Mouse (Mus musculus): ENCODE measurements around the gene Lrig2. TPM values are rescaled to one million over a fixed set of nuclear protein-coding genes. Genes with fewer than 3 reads are reported as not detected.
A peak's percentile ranks its signal among the peaks of the same experiment; 100 is the strongest.

Gene Lrig2
- total RNA-seq, 4 experiments from 2014 or later = 34.2 to 41.9 (median 36.4) TPM

DNA sequence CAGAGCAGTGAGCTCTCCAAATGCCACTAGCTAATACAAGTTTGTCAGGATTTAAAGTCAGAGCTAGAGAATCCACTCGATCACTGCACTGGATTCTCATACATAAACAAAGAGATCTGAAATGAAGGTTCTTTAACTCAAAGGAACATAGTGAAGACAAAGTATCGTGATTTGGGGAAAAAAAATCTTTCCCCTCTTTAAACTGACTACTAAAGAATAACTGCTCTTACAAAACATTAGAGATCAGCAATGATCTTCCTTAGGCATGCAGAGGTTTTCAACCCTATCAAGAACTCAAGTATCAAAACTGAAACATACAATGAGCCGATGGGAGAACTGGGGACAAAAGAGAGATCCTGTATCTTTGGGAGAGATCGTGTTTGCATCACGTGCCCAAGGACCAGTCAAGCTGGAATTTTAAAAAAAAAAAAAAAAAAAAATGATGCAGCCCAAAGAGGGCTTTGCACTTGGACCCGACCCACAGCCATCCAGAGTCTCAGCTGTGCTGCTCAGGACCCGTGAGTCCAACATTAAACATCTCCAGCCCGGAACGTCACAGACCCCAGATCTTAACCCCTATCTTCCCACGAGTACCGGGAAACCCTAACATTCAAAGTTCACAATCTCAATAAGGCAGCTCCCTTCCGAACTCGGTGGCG, 818 bp downstream of the Lrig2 start:
- no peak for DNase-seq (ENCODE audit: low spot score in 2 of 2)

GRCm38 (mm10) chr3:104501648-104502047, 10.1 kb downstream of the Lrig2 start:
- DNase-seq (ENCODE audit: low spot score in 2 of 2) = no peak

- no peak for DNase-seq (ENCODE audit: low spot score in 2 of 2)
These were observed 10.8 kb downstream of the Lrig2 start for GRCm38 (mm10) chr3:104500881-104501280.

- DNase-seq (ENCODE audit: low spot score in 2 of 2) = no peak
These were observed 15.5 kb downstream of the Lrig2 start for GRCm38 (mm10) chr3:104496176-104496575.

DNA sequence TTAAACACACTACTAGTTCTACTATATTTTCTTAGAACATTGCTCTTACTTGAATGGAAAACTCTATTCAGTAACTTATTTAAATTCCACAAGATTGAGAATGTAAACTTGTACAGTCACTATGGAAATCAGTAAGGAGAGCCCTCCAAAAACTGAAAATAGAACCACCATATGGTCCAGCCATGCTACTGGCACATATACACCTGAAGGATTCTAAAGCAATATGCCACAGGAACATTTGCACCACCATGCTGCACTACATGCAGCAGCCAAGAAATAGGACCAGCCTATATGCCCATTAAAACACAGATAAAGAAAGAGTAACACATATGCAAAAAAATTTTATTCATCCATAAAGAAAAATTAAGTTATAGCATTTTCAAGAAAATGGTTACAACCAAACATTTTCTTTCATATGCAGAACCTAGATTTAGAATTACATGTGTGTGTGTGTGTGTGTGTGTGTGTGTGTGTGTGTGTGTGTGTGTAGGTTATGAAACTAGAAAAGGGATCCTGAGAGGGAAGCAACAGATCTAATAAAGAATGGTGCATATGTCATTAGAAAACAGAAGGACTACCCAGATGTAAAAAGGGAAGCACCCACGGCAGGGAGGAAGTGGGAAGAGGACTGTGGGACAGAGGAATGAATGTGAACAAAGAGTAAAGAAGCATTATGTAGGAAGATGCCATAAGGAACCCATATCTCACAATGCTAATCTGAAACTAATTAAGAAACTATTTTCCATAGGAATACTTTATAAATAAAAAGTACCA, 30.6 kb downstream of the Lrig2 start:
- DNase-seq (ENCODE audit: low spot score in 2 of 2) = no peak

GRCm38 (mm10) chr3:104478056-104478455, 33.7 kb downstream of the Lrig2 start:
- DNase-seq (ENCODE audit: low spot score in 2 of 2) = no peak

GRCm38 (mm10) chr3:104469421-104469820, 42.3 kb downstream of the Lrig2 start:
- DNase-seq (ENCODE audit: low spot score in 2 of 2) = no peak

DNA sequence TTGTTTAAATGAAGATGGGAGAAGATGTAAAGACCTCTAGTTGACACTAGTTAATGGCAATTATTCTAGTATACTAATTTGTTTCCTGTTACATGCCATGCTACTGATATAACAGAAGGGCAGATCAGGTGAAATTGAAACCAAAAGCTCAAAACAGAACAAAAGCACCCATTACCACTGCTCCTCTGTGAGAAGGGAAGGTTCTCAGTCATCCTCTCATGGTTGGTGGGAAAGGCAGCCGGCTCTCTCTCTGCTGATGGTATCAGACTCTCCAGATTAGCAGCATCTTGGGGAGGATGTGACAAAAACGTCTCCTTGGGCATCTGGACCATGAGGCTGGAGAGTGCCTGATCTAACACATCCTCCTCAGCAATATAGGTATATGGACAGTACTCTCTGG, 50.5 kb downstream of the Lrig2 start:
- DNase-seq (ENCODE audit: low spot score in 2 of 2) = no peak

DNA sequence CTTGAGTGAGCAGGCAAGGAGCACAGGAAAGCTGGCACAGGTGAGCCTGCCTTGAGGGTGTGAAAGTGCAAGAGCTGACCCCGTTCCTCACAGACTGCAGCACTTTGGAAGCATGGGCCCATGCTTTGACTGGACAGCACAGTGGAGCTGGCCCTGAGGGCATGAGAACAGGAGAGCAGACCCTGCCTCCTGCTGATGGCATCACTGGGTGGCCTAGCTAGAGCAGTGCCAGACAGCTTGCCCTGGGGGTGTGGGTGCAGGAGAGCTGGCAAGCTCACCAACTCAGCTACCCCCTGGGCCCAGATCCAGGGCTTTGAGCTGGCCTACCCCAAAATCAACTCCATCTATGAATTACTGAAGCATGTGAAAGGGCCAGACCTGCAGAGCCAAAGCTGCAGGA, 53.1 kb downstream of the Lrig2 start:
- no peak for DNase-seq (ENCODE audit: low spot score in 2 of 2)

DNA sequence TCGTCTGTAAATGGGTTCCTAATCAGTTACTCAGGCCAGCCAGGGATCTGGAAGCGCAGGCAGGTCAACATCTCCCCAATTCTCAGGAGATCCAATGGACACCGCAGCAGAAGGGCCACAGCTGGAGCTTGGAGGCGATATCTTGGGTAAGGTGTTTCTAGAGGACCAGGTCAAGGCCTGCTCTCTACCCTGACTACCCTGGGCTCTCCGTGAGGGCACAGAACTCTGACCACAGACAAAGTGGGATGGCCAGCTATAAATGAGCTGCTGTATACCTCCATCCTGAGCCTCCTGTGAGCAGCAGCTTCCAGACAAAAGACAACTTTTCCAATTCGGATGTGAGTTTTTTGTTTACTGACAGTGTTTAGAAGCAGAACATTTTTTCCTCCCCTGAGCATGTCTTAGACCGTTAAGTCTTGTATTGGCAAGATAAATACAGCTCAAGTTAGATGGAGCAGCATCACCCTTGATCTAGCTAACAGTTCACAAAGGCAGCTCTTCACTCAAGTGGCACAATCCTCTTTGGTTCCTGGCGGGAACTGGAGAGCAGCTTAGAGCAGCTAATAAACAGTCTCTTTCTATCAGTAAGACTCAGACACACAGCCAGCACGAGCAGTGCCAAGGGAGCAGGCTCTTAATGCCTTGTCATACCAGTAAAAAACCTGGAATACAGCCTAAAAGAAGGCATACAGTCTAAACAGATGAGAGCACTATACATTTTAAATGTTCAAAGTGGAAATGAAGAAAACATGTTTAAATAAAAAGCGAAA, 56.0 kb downstream of the Lrig2 start:
- DNase-seq (ENCODE audit: low spot score in 2 of 2) = no peak

DNA sequence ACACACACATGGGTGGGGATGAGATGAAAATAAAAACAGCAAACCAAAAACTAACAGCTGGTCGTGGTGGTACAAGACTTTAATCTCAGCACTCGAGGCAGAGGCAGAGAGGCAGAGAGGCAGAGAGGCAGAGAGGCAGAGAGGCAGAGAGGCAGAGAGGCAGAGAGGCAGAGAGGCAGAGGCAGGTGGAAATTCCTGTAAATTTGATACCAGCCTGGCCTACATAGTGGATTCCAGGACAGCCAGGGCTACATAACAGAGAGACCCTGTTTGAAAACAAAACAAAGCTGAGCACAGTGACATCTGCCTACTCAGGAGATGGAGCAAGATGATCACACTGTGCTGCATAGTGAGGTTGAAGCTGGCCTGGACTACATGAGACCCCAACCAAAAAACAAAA, 64.5 kb downstream of the Lrig2 start:
- DNase-seq (ENCODE audit: low spot score in 2 of 2) = no peak

- no peak for DNase-seq (ENCODE audit: low spot score in 2 of 2)
These were observed 65.0 kb downstream of the Lrig2 start for GRCm38 (mm10) chr3:104446689-104447088.

DNA sequence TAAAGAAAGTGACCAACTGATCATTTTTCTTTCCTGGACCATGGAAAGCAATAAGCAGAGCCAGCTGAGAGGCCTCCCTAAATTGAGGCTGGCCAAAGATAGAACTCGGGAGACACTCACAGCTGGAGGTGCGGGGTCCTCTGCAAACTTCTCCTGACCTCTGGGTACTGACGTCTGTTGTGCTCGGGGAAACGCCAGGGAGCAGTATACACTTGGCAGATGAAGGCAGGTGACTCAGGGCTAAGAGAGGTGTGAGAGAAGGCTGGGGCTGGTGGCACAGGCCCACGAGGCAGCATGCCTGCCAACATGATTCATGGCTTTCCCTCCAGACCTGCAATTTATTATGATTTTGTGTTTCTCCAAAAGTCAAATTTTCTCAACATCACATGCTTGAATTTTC, 66.1 kb downstream of the Lrig2 start:
- DNase-seq (ENCODE audit: low spot score in 2 of 2) = no peak

- no peak for DNase-seq (ENCODE audit: low spot score in 2 of 2)
These were observed 66.7 kb downstream of the Lrig2 start for GRCm38 (mm10) chr3:104444946-104445460.

- no peak for DNase-seq (ENCODE audit: low spot score in 2 of 2)
These were observed 67.6 kb downstream of the Lrig2 start for GRCm38 (mm10) chr3:104444082-104444481.

GRCm38 (mm10) chr3:104442357-104442756, 69.4 kb downstream of the Lrig2 start:
- DNase-seq (ENCODE audit: low spot score in 2 of 2) = no peak

GRCm38 (mm10) chr3:104441870-104442283, 69.8 kb downstream of the Lrig2 start:
- DNase-seq (ENCODE audit: low spot score in 2 of 2) = peak; percentile 91 to 96

- DNase-seq (ENCODE audit: low spot score in 2 of 2) = no peak
These were observed 70.3 kb downstream of the Lrig2 start for GRCm38 (mm10) chr3:104441435-104441834.

GRCm38 (mm10) chr3:104438777-104439176, 72.9 kb downstream of the Lrig2 start:
- DNase-seq (ENCODE audit: low spot score in 2 of 2) = no peak

DNA sequence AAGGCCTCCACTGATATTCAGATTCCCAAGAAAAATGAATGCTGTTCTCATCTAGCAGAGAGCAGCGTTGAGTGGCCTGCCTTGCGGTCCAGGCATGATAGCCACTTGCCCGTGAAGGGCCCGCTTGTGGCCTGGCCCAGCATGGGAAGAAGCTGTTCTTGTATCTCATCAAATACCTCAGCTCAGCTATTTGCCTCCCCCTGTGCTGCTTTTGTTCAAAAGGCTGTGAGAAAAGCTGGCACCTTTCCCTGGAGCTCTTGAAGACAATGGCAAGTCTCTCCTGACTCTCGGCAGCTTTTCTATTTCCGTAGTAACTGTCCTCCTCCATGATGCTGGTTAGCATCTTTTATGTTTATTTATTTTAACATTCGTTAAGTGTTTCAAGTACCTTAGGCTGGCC, 74.1 kb downstream of the Lrig2 start:
- no peak for DNase-seq (ENCODE audit: low spot score in 2 of 2)

DNA sequence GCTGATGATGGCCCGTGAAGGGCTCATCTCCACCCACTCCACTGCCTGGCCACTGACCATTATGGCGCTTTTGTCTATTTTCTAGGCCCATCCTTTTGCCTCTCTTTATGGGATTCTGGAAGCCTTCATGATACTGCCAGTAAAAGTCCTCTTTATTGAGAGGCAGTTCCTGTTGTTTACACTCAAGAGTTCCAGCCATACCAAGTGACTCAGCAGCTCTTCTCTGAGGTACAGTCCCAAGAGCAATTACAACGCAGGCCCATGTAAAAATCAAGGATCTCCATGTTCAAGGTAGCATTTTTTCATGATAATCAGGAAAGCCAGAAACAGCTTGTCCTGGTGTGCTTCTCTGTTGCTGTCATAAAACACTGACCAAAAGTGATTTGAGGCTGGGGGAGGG, 75.8 kb downstream of the Lrig2 start:
- DNase-seq (ENCODE audit: low spot score in 2 of 2) = no peak

- DNase-seq (ENCODE audit: low spot score in 2 of 2) = no peak
These were observed 77.4 kb downstream of the Lrig2 start for GRCm38 (mm10) chr3:104434246-104434696.

All from layer of hippocampus, adult 8-10 months (tissue).